Mouse (Mus musculus) CD4-positive, CD25-positive, alpha-beta regulatory T cell, adult 4 months (primary cell): ENCODE measurements at regions not wholly inside any gene's neighbourhood (a gene's known extent, or its start where the extent isn't known, plus 50 kb on each side); places are given as distances from the start of the nearest gene placed in this dataset.
"Not testable (repeated sequence)": the region's sequence is repeated elsewhere in the genome, so short reads cannot be mapped to it uniquely, and the experiment has no call there.

ENCODE experiments used
- ATAC-seq: one replicate; pipeline ENCODE4 v1.8.0; 2017

DNA sequence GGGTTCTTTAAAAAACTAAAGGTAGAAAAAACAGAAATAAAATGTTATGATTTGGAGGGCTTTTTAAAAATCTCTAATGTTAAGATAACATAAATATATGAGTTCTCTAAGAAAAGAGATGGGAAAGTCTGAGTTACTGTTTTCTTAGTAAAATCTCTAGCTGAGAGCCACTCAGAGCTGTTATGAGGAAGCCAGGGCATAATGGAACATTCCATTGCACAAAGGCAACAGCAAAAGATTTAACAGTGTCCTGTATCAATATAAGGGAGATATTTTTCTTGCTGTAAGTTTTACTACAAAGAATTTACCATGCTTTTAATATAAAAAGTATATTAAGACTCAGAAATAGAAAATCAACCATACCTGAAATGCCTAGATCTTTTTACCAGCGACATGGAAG lies 82.9 kb upstream of the Rfc3 start:
- ATAC-seq = peak; percentile 60

DNA sequence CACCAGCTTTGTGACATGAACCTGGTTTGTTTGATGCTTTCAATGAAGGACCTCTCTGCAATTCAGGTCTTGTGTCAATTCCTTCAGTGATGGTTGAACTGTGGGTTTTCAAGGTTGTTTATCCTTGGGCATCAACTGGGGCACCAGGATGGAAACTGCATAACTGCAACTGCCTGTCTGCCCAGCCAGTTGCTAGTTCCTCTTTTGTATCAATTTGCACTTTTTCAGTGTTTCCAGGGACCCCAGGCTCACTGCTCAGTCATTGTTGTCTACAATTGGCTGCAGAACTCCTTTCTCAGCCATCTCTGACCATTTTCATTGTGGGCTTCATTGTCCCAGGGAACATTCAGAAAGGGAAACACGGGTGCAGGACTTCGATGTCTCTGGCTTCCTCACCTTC lies 74.6 kb upstream of the Rfc3 start:
- ATAC-seq = no peak

DNA sequence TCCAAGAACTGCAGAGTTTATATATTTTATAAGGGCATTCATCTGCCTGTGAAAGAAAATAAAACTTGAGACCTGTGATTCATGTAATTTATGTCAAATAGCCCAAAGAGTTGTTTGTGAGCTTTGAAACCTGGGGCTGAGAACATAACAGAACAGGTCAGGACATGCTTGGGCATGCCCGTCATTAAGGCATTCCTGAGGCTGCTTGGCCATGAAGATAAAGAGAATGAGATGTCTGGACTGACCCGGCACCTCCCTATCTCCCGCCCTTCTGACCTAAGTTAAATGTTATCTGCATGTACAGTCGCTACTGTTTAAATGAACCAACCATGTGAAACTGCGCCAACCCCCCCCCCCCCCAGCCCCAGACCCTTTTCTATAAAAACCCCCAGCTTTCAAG lies 73.4 kb upstream of the Rfc3 start:
- not testable (repeated sequence) for ATAC-seq

DNA sequence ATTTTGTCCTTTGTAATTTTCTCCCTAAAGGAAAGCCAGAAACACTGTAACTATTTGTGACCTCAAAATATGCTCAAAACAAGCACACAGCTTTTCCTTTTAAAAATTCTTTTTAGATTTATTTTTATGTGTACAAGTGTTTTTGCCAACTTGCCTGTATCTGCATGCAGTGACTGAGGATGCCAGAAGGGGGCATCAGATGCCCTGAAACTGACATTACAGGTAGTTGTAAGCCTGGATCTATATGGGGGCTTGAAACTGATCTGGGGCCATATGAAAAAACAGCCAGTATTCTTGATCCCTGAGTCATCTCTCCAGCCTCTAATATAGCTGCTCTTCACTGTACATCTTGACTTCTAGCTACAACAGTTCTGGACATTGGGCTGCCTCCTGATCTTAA lies 71.4 kb upstream of the Rfc3 start:
- no peak for ATAC-seq

DNA sequence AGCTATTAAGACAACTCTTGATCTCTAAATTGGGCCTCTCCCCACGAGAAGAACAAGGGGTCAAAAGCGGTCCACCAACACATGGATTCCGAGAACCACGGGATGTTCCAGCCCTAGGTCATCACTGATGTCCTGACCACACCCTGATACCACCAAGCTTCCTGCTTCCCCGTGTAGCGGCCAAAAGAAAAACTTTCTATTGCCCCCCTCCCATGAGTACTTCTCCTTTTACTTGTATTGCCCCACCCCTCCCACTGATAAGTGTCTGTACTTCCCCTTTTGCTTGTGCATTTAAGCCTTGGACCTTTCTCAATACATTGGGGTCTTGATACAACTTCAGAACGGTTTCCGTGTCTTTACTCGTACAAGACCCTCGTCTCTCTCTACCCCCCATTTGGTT lies 68.7 kb upstream of the Rfc3 start:
- ATAC-seq = not testable (repeated sequence)

DNA sequence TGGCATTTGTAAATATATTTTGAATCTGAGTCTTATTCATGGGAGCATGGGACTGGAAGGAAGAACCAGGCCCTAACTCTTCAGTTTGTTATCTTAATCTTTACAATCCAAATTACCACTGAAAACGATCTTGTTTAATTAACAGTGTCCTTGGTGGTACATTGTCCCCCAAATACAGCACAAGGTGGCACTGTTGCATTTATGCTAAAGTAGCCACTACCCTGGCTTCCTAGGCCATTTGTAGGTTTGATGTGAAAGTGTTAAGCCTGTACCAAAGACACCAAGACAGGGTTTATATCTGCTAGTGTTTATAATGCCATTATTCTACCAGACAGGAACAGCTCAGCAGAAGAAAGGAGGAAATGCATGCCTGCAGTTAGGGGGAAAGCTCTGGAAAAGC lies 66.9 kb upstream of the Rfc3 start:
- no peak for ATAC-seq

DNA sequence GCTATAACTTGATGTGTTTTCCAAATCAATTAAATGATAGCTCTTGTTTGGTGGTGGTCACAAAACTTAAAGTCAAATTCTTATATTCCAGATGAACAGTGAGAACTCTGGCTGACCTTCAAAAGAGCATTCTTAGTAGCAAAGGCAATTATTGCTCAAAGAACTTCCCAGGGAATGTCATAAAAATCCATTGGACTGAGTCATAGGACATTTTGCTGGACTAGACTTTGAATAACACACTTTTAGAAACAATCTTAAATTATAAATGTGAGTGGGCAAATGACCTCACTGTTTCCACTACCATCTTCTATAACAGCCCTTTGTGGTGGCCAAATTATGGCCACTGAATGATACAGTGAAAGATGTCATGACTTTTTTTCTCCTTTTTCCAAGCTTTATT lies 54.2 kb upstream of the Rfc3 start:
- no peak for ATAC-seq

DNA sequence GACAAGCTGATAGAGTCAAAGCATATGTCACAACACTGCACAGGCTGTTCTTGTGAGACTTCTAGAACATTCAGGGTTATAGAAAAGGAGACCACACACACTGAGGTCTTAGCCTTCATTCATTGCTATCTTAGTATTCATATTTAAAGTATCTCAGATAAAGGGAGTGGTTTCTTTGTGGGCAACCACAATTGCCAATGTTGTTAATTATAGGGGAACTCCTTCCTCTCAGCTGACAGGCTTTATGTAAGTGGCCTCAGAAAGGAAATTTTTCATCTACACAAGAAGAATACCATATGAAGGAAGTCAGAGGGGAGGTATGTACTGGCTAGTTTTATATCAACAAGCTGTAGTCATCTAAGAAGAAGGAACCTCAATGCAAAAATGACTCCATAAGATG lies 53.0 kb upstream of the Rfc3 start:
- ATAC-seq = no peak
